Mouse (Mus musculus): ENCODE measurements around the gene Slain2.
"Not testable (repeated sequence)": the region's sequence is repeated elsewhere in the genome, so short reads cannot be mapped to it uniquely, and the experiment has no call there.

Slain2 gene

DNA sequence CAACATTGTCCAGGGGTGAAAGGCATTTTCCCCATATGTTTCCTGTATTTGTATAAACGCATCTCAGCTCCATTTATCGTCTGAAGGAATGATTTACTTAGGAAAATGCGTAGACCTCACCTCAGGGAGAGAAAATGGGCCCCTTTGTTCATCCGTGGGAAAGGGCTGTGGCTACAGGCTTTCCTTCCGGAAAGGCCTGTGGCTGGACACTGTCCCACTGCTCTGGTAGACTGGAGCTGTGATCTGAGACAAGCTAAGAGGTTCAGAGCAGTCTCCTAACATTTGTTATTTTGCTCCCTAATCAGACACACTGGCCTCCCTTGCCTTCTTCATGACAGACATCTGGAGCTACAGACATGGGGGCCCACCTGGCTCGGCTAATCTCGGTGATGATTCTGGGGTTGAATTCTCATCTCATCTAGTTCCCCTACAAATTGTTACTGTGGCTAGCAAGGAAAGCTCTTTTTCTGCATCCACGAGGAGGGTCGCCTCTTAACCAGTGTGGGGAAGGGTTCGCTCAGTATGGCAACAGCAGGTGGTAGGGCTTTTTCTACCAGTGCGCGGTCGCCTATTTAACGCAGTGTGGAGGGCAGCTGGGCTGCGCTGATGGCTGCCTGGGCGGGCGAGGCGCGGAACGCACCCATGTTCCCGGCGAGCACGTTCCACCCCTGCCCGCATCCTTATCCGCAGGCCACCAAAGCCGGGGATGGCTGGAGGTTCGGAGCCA is 98.9 kb downstream of the Slain2 start:
- DNase-seq (ENCODE audit: low read depth, low spot score) = not testable (repeated sequence)

DNA sequence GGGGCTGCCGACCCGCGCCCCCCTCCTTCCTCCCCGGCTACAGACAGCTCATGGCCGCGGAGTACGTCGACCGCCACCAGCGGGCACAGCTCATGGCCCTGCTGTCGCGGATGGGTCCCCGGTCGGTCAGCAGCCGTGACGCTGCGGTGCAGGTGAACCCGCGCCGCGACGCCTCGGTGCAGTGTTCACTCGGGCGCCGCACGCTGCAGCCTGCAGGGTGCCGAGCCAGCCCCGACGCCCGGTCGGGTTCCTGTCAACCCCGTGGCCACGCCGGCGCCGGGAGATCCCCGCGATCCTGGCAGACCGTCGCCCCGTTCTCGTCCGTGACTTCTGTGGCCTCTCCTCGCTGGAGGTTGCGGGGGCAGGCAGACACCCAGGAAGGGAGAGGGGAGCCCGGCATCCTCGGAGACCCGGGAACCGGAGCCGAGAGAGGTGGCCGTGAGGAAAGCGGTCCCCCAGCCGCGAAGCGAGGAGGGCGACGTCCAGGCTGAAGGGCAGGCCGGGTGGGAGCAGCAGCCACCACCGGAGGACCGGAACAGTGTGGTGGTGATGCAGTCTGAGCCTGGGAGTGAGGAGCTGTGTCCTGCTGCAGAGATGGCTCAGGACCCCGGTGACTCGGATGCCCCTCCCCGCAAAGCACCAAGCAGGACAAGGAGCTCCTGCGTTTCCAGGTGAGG is 99.6 kb downstream of the Slain2 start:
- DNase-seq (ENCODE audit: low read depth, low spot score) = not testable (repeated sequence)

- no peak for DNase-seq (ENCODE audit: low read depth, low spot score)
These were observed 100.6 kb downstream of the Slain2 start for GRCm38 (mm10) chr5:73014745-73015144.

GRCm38 (mm10) chr5:73023801-73024200 is 109.7 kb downstream of the Slain2 start:
- no peak for DNase-seq (ENCODE audit: low read depth, low spot score)

Data from telencephalon, adult 2 months (tissue).